Mouse (Mus musculus) liver, embryonic 11.5 days (tissue): ENCODE measurements around the gene Cradd. TPM values are rescaled to one million over a fixed set of nuclear protein-coding genes. Genes with fewer than 3 reads are reported as not detected.

Source experiments
- ATAC-seq: fragments of 200-750 bp; cut with Nextera tagmentation; replicated peaks from 2 replicates; pipeline ENCODE4 v1.8.0; 2017; ENCODE audit warnings: moderate number of reproducible peaks, mild to moderate bottlenecking, moderate TSS enrichment, moderate library complexity; ENCODE audit not compliant: low FRiP score
- DNase-seq: peaks from one replicate; pipeline ENCODE4 v3.0.0-alpha.2; 2017; ENCODE audit warnings: low spot score
- H3K27ac ChIP-seq: fragments of 300-500 bp; sonication (generic); 2 replicates; pipeline ENCODE4 v1.5.1; 2014; ENCODE audit warnings: mild to moderate bottlenecking, low read depth, low read length, control low read depth
- H3K27me3 ChIP-seq: fragments of 300-500 bp; sonication (generic); replicated peaks from 2 replicates; pipeline ENCODE4 v1.6.1; 2014; ENCODE audit warnings: low read length, mixed read lengths; ENCODE audit not compliant: control insufficient read depth, insufficient read depth
- H3K36me3 ChIP-seq: fragments of 300-500 bp; sonication (generic); 2 replicates; pipeline ENCODE4 v1.6.1; 2014; ENCODE audit warnings: mild to moderate bottlenecking, low read length, moderate library complexity, mixed read lengths; ENCODE audit not compliant: control insufficient read depth, insufficient read depth
- H3K4me1 ChIP-seq: fragments of 300-500 bp; sonication (generic); replicated peaks from 2 replicates; pipeline ENCODE4 v1.6.1; 2014; ENCODE audit warnings: low read length, mixed read lengths; ENCODE audit not compliant: control insufficient read depth, insufficient read depth
- H3K4me2 ChIP-seq: fragments of 300-500 bp; sonication (generic); 2 replicates; pipeline ENCODE4 v1.6.1; 2014; ENCODE audit warnings: mild to moderate bottlenecking, control low read depth, moderate library complexity
- H3K4me3 ChIP-seq: fragments of 300-500 bp; sonication (generic); 2 replicates; pipeline ENCODE4 v1.5.1; 2014; ENCODE audit warnings: low read depth, low read length, control low read depth
- H3K9ac ChIP-seq: fragments of 300-500 bp; sonication (generic); 2 replicates; pipeline ENCODE4 v1.6.1; 2014; ENCODE audit warnings: low read depth, low read length, control low read depth
- H3K9me3 ChIP-seq: fragments of 300-500 bp; sonication (generic); 2 replicates; pipeline ENCODE4 v1.6.1; 2016; ENCODE audit warnings: low read length, inconsistent platforms, mixed read lengths; ENCODE audit not compliant: control insufficient read depth
- WGBS: fragments of 180-500 bp; shearing (Covaris S2); extraction: QIAGEN DNeasy Blood & Tissue Kit; methylation state at CpG from one replicate; pipeline ENCODE4 v1.1.7; 2014; 5-methylcytosine and 5-hydroxymethylcytosine counted together
- polyA plus RNA-seq: library from polyadenylated mRNA; unstranded; fragments of >200 nt; fragmentation: Nextera tagmentation; extraction: Ambion mirVana; gene quantifications from 2 replicates; pipeline ENCODE4 v1.2.1, GENCODE M21; 2014

The Cradd gene
- polyA plus RNA-seq, 1 experiment from 2014 or later: 10.5 TPM

DNA sequence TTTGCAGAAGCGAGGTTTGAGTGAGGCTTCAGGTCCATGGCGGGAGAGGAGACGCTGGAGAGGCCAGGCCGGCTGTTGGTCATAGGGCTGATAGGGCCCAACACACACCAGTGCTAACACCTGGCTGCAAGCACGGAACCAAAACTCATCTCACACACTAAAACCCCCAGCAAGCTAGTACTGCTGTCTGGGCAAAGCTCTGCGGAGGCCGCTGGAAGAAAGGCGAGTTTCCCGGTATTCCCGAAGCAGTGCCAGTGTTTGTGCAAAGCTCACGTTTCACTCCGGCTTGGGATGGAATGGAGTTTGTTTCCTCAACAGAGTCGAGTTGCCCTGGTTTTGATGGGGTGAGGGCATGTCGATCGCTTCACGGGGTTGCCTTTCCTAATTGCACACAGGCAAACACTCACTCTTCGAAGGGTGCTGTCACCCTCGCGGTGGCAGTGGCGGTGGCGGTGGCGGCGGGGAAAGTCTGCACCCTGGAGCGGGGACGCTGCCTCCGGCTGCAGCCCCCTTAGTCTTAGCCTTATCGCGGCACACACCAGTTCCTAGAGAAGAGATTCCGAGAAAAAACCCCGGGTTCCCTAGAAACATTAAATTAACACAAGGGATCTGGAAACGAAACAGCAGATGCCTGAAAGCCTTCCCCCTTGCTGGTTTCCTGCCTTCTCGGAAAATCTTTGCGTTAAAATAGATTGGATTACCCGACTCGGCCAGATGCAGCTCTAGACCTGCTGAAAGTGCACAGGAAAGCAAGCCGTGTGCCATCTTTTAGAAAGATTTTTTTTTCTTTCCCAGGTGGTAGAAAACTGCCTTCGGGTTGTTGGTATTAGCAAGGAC lies 59.2 kb downstream of the Cradd start:
- ATAC-seq: peak; percentile 71
- Histone ChIP-seq H3K4me2 (peak overlapping the region; percentile 71), H3K27me3 (peaks cover 3% of the 10 kb centered on the region; the same call in 1 of the 2 replicates), H3K4me3 (peak overlapping the region; percentile 45), H3K36me3 (no peaks in the 10 kb centered on the region), H3K27ac (no peak overlapping the region), H3K4me1 (peaks cover 8% of the 10 kb centered on the region; the same call in 1 of the 2 replicates), H3K9me3 (no peaks in the 10 kb centered on the region), H3K9ac (0 out of 2 replicates have a peak overlapping the region, but pooled peaks have one; percentile 31)
- DNase-seq: peak; percentile 63
- 6% methylated on average over 37 of the region's 37 CpGs for WGBS

DNA sequence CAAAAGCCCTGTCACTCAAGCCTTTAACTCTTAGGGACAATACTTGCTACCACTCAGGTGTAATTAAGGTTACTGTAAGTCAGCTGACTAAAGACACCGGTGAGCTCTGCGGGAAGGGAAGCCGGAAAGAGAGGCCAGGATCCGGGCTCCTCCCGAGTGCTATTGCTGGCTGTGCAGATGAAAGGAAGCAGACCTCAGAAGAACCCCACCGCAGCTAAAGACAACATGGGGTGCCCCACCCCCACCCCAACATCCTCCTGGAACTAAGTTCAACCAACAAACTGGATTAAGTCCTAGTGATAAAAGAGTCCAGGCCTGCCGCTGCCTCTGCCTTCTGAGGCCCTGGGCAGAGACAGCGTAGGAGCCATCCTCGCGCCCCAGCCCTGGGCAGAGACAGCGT lies 61.5 kb downstream of the Cradd start:
- DNase-seq (no peak), ATAC-seq (no peak)
- H3K36me3 ChIP-seq: no peaks in the 10 kb centered on the region
- H3K4me2 ChIP-seq: peak overlapping the region; percentile 16; the same call in 1 of the 2 replicates
- H3K4me3 ChIP-seq: no peak overlapping the region
- no peak overlapping the region for H3K9ac ChIP-seq
- no peak overlapping the region for H3K27ac ChIP-seq
- H3K9me3 ChIP-seq: no peaks in the 10 kb centered on the region
- WGBS: 17% methylated on average over 11 of the region's 11 CpGs
- H3K27me3 ChIP-seq: peaks cover 3% of the 10 kb centered on the region; the same call in 1 of the 2 replicates
- peaks cover 8% of the 10 kb centered on the region; the same call in 1 of the 2 replicates for H3K4me1 ChIP-seq

DNA sequence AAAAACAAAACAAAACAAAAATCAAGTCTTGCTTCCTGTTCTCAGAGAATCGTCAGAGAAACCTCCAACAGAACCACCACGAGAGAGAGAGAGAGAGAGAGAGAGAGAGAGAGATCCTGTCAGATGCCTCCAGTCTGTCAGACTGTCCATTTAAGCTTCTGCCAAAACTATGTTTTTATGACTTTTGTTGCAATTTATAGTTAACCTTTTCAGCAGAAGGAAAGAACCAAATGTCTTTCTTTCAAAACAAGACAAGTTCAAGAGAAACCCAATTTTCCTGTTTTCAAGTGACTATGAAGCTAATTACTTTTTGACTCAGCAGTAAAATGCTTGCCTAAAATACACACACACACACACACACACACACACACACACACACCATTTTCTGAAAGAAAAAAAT lies 62.7 kb downstream of the Cradd start:
- Histone ChIP-seq H3K9me3 (no peaks in the 10 kb centered on the region), H3K4me1 (peaks cover 8% of the 10 kb centered on the region; the same call in 1 of the 2 replicates), H3K36me3 (no peaks in the 10 kb centered on the region), H3K9ac (no peak overlapping the region), H3K27me3 (peaks cover 3% of the 10 kb centered on the region; the same call in 1 of the 2 replicates), H3K4me3 (no peak overlapping the region), H3K4me2 (no peak overlapping the region), H3K27ac (no peak overlapping the region)
- no peak for DNase-seq
- ATAC-seq: no peak
- 21% methylated on average over 2 of the region's 2 CpGs for WGBS

DNA sequence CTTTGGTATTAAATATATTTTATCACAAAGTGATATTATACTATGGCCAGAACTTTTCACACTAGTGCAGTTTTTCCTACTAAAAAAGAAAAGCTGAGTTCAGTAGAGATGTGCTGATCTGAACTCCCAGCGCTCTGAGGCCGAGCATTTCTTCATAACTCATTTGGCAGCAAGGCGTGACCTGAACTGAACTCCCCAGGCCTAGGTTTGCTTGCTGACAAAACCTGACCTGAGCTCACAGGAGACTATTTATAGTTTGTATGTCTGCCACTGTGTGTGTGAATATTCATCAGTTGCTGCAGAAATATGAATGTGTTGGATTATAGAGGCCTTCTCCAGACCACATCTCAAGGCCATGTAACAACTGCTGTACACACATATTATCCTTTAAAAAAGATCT lies 63.5 kb downstream of the Cradd start:
- H3K27ac ChIP-seq: no peak overlapping the region
- ATAC-seq: no peak

DNA sequence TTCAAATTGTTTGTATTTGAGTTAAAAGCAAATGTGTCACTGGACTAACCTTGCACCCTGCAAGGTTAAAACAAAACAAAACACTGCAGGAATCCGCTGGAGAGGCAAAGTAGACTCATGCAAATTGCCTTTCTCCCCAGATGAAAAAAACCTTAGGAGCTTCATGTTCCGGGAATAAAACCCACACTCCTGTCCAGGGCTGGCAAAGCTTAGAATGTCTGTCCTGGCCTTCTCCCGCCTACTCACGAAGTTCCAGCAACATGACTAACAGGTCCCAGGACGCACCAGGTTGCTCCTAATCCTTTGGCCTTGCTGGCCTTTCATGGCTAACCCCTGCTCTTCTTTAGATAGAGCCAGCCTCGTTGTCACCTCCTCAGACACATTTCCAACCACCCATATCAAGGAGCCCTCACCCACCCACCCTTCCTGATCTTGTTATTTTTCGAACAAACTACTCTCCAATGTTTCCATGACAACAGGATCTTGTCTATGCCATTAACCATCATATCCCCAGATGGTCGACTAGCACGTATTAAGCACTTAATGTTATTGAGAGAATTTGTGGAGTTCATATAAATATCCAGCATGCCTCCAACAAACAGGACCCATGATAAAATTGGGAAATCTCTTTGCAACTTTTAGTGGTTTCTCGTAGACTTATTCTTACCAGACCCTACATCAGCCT lies 65.3 kb downstream of the Cradd start:
- Histone ChIP-seq H3K9ac (no peak overlapping the region), H3K27ac (no peak overlapping the region), H3K9me3 (no peaks in the 10 kb centered on the region), H3K4me1 (no peaks in the 10 kb centered on the region), H3K27me3 (no peaks in the 10 kb centered on the region), H3K36me3 (no peaks in the 10 kb centered on the region), H3K4me3 (no peak overlapping the region), H3K4me2 (no peak overlapping the region)
- ATAC-seq: no peak
- no peak for DNase-seq
- WGBS: 72% methylated on average over 10 of the region's 10 CpGs

More for the DNA sequence above, 63.5 kb downstream of the Cradd start:
- Histone ChIP-seq H3K27me3 (peaks cover 3% of the 10 kb centered on the region; the same call in 1 of the 2 replicates), H3K9ac (no peak overlapping the region), H3K4me1 (peaks cover 6% of the 10 kb centered on the region; the same call in 1 of the 2 replicates), H3K9me3 (no peaks in the 10 kb centered on the region), H3K4me2 (no peak overlapping the region), H3K36me3 (no peaks in the 10 kb centered on the region), H3K4me3 (no peak overlapping the region)
- DNase-seq: no peak
- WGBS: 88% methylated on average over 3 of the region's 3 CpGs

DNA sequence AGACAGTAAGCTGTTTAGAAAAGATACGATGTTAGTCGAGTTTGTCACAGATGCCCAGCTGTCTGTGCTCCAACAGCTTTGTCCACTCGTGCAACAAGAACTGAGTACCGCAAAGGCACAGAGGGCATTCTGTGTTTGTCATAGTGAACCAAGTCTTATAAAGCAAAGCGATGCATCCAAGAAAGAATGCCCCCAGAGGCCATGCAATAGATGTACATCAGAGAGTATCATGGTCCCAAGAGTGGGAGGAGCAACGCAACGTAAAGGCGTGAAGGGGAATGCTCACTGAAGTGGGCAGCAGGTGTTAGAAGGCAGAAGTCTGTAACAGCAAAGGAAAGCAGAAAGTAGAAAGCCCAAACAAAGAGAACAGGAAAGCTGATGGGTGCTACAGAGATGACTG lies 66.0 kb downstream of the Cradd start:
- no peaks in the 10 kb centered on the region for H3K4me1 ChIP-seq
- no peak overlapping the region for H3K9ac ChIP-seq
- no peak overlapping the region for H3K4me3 ChIP-seq
- H3K27me3 ChIP-seq: no peaks in the 10 kb centered on the region
- 66% methylated on average over 8 of the region's 8 CpGs for WGBS
- no peaks in the 10 kb centered on the region for H3K9me3 ChIP-seq
- no peak overlapping the region for H3K4me2 ChIP-seq
- H3K27ac ChIP-seq: no peak overlapping the region
- no peaks in the 10 kb centered on the region for H3K36me3 ChIP-seq
- ATAC-seq (no peak), DNase-seq (no peak)

DNA sequence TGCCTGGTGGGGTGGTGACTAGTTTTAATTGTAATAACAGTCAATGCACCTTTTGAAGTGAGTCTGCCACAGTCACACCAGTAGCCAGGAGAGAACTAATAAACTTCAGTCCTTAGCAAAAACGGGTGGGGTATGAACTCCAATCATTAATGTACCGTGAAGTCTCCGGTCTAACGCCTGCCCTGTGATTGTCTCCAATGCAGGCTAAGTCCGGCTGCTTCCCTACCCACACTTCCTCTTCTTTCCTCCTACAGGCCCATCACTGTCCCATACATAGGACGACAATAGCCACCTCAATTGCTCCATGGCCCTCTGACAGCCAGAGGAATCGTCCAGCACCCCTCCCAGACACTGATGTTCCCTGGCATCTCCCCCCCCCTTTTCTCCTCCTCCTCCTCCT lies 67.8 kb downstream of the Cradd start:
- Histone ChIP-seq H3K9ac (no peak overlapping the region), H3K36me3 (no peaks in the 10 kb centered on the region), H3K27me3 (no peaks in the 10 kb centered on the region), H3K4me1 (no peaks in the 10 kb centered on the region), H3K9me3 (no peaks in the 10 kb centered on the region), H3K4me2 (no peak overlapping the region), H3K27ac (no peak overlapping the region), H3K4me3 (no peak overlapping the region)
- DNase-seq (no peak), ATAC-seq (no peak)
- 50% methylated on average over 7 of the region's 7 CpGs for WGBS

DNA sequence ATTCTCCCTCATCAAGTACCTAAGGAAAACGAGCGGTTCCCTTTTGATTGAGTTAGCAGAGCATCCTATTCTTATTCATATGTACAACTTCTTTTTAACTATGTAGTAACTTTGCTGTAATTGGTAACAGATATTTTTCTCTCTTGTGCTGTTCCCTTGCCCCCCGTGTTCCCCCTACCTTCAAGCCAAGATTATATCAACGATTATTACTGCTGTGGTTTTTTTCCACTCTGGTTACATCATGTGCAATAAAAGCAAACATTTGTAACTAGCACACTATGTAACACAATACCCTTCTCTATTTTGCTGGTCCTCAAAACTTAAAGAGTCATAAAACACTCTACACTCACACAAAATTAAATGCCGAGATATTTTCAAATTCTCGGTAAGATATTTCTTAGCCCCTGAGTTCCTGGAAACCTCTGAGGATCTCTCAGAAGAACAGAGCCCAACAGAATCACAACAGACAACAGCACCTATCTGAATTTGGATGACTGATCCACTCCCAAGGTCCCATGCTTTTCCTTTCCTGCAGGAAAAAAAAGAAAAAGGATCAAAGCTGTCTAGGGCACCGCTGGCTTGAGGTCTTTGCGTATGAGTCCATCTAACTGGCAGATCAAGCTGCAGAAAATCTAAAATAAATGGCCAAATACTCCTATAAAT lies 68.8 kb downstream of the Cradd start:
- DNase-seq: no peak
- Histone ChIP-seq H3K27ac (no peak overlapping the region), H3K4me2 (no peak overlapping the region), H3K9ac (no peak overlapping the region), H3K4me3 (no peak overlapping the region), H3K9me3 (no peaks in the 10 kb centered on the region), H3K4me1 (no peaks in the 10 kb centered on the region), H3K27me3 (no peaks in the 10 kb centered on the region), H3K36me3 (no peaks in the 10 kb centered on the region)
- ATAC-seq: no peak
- 80% methylated on average over 8 of the region's 8 CpGs for WGBS
